Mouse (Mus musculus) bone marrow macrophage, adult 2 months (primary cell): Measurements from ENCODE around the gene Fzd7.

Experiments
- CTCF ChIP-seq: IDR thresholded peaks from 2 replicates; pipeline ENCODE4 v1.5.1; 2012; ENCODE audit warnings: low read depth, mild to moderate bottlenecking, low read length, moderate library complexity
- POLR2A ChIP-seq: IDR thresholded peaks from 2 replicates; pipeline ENCODE4 v1.6.1; 2012; ENCODE audit warnings: mild to moderate bottlenecking, low read depth, low read length, borderline replicate concordance

DNA sequence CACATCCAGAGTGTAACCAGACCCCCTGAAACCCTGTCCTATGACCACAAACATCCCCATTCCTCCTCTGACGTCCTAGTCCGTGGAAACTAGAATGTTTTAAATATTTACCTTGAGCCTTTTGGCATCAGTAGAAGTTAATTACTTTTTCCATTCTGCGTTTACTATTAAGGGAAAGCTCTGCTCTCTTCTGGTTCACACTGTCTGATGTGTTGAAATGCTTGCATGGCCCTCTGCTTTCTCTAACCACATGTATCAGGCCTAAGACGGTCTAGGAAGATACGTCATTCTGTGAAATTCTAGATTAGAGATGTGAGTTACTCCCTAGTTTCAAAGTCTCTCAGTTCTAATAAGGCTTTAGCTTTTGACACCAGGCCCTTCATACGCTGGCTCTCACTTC is 45.0 kb downstream of the Fzd7 start:
- TF ChIP-seq CTCF = no peak
- no peak for TF ChIP-seq POLR2A
